In the genomic region with DNA sequence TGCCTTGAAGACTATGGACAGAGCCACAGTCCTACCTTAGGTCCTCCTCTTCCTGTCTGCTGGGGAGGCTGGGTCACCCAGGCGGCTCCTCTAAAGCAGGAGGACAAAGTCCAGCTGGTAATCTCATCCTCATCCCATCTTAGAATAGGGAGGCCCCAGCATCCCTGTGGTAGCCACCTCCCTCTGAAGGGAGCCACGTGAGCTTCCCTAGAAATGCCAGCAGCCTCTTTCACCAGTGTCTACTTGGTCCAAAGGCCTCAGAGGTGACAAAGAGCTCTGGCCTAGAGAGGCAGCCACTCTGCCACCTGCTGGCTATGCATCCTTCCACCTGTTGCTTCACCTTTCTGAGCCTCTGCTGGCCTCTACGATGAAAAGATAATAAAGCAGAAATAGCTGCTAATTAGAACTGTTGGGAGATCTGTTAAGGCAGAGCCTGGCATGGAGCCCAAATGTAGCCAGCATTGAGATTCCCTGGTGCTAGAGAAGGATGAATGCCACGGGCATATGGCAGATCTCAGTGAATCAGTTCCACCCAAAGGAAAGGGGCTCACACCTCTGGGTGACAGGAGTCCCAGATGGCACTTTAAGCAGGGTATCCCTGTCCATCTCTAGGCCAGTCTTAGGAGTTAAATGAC, we compare ENCODE assay signal across 11 mouse cellular contexts. TPM values are rescaled to one million over a fixed set of nuclear protein-coding genes. Genes with fewer than 3 reads are reported as not detected.
DNase-seq lines count a peak whose midpoint lies in the region; ATAC-seq and TF ChIP-seq lines count a peak whose summit lies in the region.
"Had no signal": no experiment of that assay in that cellular context is flagged by ENCODE, and none has a peak within 500 bp of the region (broad histone marks: within the 10 kb centered on the region; RNA-seq: fewer than 3 reads in every experiment).

No protein-coding gene starts in this region.

- 34% methylated on average over 4 of the region's 4 CpGs for WGBS in forebrain, embryonic 14.5 days
- WGBS in forebrain, embryonic 12.5 days = 66% methylated on average over 4 of the region's 4 CpGs
- 40% methylated on average over 4 of the region's 4 CpGs for WGBS in kidney, postnatal 0 days

- H3K36me3 ChIP-seq in forebrain, embryonic 14.5 days (ENCODE audit: control insufficient read depth, insufficient read depth, low read length) = no peaks in the 10 kb centered on the region
- no peaks in the 10 kb centered on the region for H3K36me3 ChIP-seq in forebrain, embryonic 12.5 days (replicated peaks)
- no peaks in the 10 kb centered on the region for H3K36me3 ChIP-seq in kidney, postnatal 0 days (ENCODE audit: insufficient read depth, low read length)
- H3K36me3 ChIP-seq: neural tube, embryonic 13.5 days had no signal

- H3K4me2 ChIP-seq in forebrain, embryonic 14.5 days (ENCODE audit: low read length) = no peak overlapping the region
- H3K4me2 ChIP-seq in forebrain, embryonic 12.5 days = no peak overlapping the region
- H3K4me2 ChIP-seq in kidney, postnatal 0 days (ENCODE audit: low read length) = no peak overlapping the region
- H3K4me2 ChIP-seq: neural tube, embryonic 13.5 days had no signal

- H3K4me3 ChIP-seq in forebrain, embryonic 14.5 days (ENCODE audit: low read depth, low read length) = no peak overlapping the region
- H3K4me3 ChIP-seq in forebrain, embryonic 12.5 days (replicated peaks) = no peak overlapping the region
- H3K4me3 ChIP-seq in kidney, postnatal 0 days (replicated peaks; ENCODE audit: low read depth, low read length) = no peak overlapping the region
- H3K4me3 ChIP-seq: neural tube, embryonic 13.5 days had no signal

- H3K9ac ChIP-seq in forebrain, embryonic 14.5 days (ENCODE audit: low read length) = no peak overlapping the region
- no peak overlapping the region for H3K9ac ChIP-seq in forebrain, embryonic 12.5 days
- H3K9ac ChIP-seq in kidney, postnatal 0 days (ENCODE audit: low read depth, low read length) = no peak overlapping the region
- H3K9ac ChIP-seq: neural tube, embryonic 13.5 days had no signal

- no peaks in the 10 kb centered on the region for H3K9me3 ChIP-seq in forebrain, embryonic 14.5 days (replicated peaks; ENCODE audit: control insufficient read depth, low read length)
- H3K9me3 ChIP-seq in forebrain, embryonic 12.5 days = no peaks in the 10 kb centered on the region
- no peaks in the 10 kb centered on the region for H3K9me3 ChIP-seq in kidney, postnatal 0 days (replicated peaks; ENCODE audit: low read length)

- peak; percentile 67 for DNase-seq in forebrain, embryonic 14.5 days (ENCODE audit: low spot score)
- DNase-seq in urinary bladder, postnatal 14 days (ENCODE audit: low spot score) = peak; percentile 37
- DNase-seq in urinary bladder, postnatal 4 days (ENCODE audit: low spot score in 2 of 2) = no peak
- DNase-seq in kidney, postnatal 0 days (ENCODE audit: low spot score) = peak; percentile 29
- DNase-seq in spleen, postnatal 14 days (ENCODE audit: low spot score in 2 of 2) = no peak
- DNase-seq in layer of hippocampus, adult 8-10 months (ENCODE audit: low spot score in 2 of 2) = no peak
- DNase-seq: adrenal gland, adult 8-10 months had no signal

- H3K27ac ChIP-seq in forebrain, embryonic 14.5 days (ENCODE audit: low read depth, low read length) = no peak overlapping the region
- H3K27ac ChIP-seq in forebrain, embryonic 12.5 days = no peak overlapping the region
- H3K27ac ChIP-seq in kidney, postnatal 0 days = no peak overlapping the region
- H3K27ac ChIP-seq: macrophage; neural tube, embryonic 13.5 days had no signal

- peak; percentile 32; the same call in 1 of the 2 replicates for ATAC-seq in forebrain, embryonic 14.5 days
- ATAC-seq in forebrain, embryonic 12.5 days (ENCODE audit: low FRiP score) = no peak
- ATAC-seq in kidney, postnatal 0 days (replicated peaks; ENCODE audit: low FRiP score, low read depth) = peak; percentile 81
- ATAC-seq in megakaryocyte, adult 5-6 weeks (ENCODE audit: poor library complexity, severe bottlenecking) = no peak

- TF ChIP-seq CTCF in kidney, postnatal 0 days (IDR thresholded peaks at IDR 0.05; ENCODE audit: low read depth) = peak; percentile 72

- H3K27me3 ChIP-seq in forebrain, embryonic 14.5 days (replicated peaks; ENCODE audit: control insufficient read depth, insufficient read depth, low read length) = no peaks in the 10 kb centered on the region
- no peaks in the 10 kb centered on the region for H3K27me3 ChIP-seq in forebrain, embryonic 12.5 days
- H3K27me3 ChIP-seq in kidney, postnatal 0 days (ENCODE audit: insufficient read depth, low read length) = no peaks in the 10 kb centered on the region

- H3K4me1 ChIP-seq in forebrain, embryonic 14.5 days (ENCODE audit: control insufficient read depth, insufficient read depth, low read length) = no peaks in the 10 kb centered on the region
- H3K4me1 ChIP-seq in forebrain, embryonic 12.5 days = peaks cover 6% of the 10 kb centered on the region; the same call in 1 of the 2 replicates
- no peaks in the 10 kb centered on the region for H3K4me1 ChIP-seq in kidney, postnatal 0 days (replicated peaks; ENCODE audit: insufficient read depth, low read length)
- H3K4me1 ChIP-seq: neural tube, embryonic 13.5 days had no signal

RNA-seq across cellular contexts. Expression of gene Pdgfa, which starts 10.1 kb away (rescaled TPM):
- 14.5 and 15.6 TPM in 2 replicates for polyA plus RNA-seq in forebrain, embryonic 14.5 days (2014; fragmentation: Nextera tagmentation; extraction: Ambion mirVana)
- 8.5 and 10.5 TPM in 2 replicates for polyA plus RNA-seq in forebrain, embryonic 12.5 days (2016; fragmentation: Nextera tagmentation; extraction: Ambion mirVana)
- polyA plus RNA-seq in kidney, postnatal 0 days (2015; fragmentation: Nextera tagmentation; extraction: Ambion mirVana) = 75.2 and 77.7 TPM in 2 replicates
- total RNA-seq in megakaryocyte, adult 5-6 weeks (2015) = 0.13 and 0.75 TPM in 2 replicates
- 0.07 and 0.12 TPM in 2 replicates for total RNA-seq in megakaryocyte, adult 5-6 weeks (2017)
- total RNA-seq in layer of hippocampus, adult 8-10 months (2022) = 10 to 100 TPM; 41.3 to 48.8 (median 46.4) TPM

Comparison
In these comparisons a context has a peak if more than half of its experiments do, and no peak if none do; other contexts are left out.
1. ATAC-seq: peak in forebrain, embryonic 14.5 days (single experiment) and kidney, postnatal 0 days (single experiment); none in forebrain, embryonic 12.5 days (single experiment) and megakaryocyte, adult 5-6 weeks (single experiment).
2. DNase-seq: peak in forebrain, embryonic 14.5 days (single experiment), urinary bladder, postnatal 14 days (single experiment) and kidney, postnatal 0 days (single experiment); none in urinary bladder, postnatal 4 days (0 of 2), spleen, postnatal 14 days (0 of 2) and layer of hippocampus, adult 8-10 months (0 of 2).